Mouse (Mus musculus): ENCODE results near the gene Tmem81.

DNA sequence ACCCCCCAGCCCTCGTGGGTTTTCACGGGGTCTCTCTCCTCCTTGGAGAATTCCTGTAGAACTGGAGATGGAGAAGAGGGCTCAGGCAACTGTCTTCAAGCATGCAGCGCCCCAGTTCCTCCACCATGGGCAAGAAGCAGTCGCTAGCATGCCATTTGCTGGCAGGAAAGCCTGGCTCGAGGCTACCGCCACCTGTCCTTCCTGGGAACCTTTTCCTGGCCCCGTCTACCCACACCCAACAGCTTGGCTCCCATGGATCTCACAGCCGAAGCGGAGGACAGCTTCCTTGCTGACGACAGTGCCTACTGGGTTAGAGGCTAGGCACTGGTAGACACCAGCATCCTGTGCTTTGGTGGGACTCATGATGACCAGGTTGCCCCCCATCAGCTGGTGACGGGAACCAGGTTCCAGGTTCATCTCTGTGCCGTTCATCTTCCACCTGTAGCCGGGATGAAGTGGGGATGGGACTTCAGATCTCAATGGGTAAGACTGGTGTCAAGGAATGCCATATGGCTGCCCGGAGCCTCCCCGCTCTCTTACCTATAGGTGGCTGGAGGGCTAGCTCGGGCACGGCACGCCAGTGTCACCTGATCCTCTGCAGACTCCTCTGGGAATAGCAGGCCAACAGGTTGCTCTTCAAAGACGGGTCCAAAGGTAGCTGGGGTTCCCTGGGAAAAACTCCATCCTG, 22.8 kb downstream of the Tmem81 start:
- TF ChIP-seq CTCF (IDR thresholded peaks at IDR 0.05; ENCODE audit: insufficient read depth, low read length) (no peak), POLR2A (IDR thresholded peaks at IDR 0.05; ENCODE audit: borderline replicate concordance, extremely low read depth, low read depth, low read length) (no peak)

Data from lung, adult 2 months (tissue).